Mouse (Mus musculus): ENCODE data around the gene Gli2.

Gli2 gene

DNA sequence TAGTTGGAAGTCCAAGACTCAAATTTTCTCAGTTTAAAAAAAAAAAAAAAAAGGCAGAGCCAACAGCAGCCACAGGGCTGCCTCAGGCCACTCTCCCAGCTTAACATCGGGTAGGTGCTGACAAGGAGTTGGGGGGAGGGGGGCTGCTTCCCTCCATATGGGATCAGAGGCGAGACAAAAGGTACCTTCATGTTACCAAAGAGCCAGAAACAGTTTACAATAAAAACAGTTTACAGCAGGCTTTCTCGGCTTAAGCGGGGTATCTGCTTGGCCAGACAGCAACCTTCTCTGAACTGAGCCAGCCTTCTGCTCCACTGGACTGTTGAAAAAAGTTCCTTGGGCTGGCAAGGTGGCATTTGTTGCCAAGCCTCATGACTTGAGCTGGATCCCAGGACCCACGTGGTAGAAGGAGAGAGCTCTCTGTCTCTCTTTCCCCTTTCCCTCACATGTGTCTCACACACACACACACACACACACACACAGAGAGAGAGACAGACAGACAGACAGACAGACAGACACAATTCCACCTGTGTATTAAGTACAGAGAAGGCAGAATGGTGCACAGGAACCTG lies 113.1 kb downstream of the Gli2 start:
- DNase-seq: no peak

DNA sequence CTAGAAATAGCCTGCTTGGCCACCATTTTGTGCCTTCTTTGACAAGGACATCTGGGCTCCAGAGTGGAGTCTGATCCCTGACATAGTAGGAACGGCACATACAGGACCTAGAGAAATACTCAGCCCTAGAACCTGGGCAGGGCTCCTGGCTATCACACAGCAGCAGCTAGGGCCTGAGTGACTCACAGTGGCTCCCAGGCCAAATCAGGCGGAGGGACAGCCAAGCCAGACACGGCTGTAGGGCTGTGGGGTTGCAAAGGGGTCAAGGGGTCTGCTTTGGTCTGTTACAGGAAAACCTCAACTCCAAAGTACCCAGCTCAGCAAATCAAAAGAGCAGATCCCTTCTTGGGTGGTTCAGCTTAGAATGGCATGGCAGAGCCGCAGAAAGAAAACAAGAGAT lies 115.2 kb downstream of the Gli2 start:
- DNase-seq: no peak

DNA sequence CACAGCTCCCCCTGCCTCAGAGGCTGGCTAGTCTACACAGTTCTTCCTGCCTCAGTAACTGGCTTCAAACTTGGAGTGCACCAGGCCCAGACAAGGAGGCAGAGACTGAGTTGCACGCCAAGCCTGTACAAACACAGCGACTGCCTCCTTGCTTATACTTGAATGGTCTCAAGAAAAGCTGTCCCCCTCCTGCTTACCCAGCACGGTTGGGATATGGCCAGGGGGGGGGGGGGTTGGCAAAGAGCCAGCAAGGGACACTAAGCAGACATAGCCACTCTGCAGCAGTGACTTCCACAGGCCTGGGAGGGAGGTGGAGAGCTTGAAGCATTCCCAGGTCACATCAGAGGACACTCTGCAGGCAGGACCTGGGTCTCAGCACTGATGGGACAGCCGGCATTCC lies 117.3 kb downstream of the Gli2 start:
- no peak for DNase-seq

DNA sequence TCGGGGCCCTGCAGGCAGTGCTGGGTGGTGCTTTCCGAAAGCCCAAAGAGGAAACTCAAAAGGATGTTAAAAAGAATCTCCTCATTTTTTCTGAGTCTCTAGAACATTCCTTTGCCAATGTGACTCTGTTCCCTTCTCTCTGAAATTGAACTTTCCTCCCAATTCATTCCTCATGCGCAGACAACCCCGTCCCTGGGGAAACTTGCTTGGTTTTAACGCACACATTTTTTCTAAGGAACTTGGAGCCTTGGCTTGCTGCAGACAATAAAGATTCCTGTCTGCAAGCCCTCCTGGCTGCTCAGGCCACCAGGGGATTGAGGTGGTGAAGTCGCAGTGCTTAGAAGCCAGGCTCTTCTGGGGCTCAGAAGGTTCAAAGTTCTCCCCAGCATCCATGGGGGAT lies 117.9 kb downstream of the Gli2 start:
- no peak for DNase-seq

DNA sequence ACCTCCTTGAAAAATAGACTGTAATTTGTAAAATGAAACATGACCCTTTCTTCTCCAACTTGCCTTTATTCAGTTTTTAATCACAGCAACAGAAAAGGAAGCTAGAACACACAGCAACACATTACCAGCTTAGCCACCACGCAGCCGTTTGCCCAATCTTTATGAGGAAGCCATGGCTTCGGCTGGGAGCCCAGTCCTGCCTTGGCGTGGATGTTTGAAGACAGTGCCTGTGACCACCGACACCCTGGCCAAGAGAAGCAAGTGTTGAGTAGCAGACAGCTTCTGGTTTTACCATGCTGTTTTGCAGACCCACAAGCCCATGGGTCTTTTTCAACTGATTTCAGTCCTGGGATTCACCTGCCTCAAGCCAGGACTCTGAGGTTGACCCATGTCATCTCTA lies 121.3 kb downstream of the Gli2 start:
- no peak for DNase-seq

DNA sequence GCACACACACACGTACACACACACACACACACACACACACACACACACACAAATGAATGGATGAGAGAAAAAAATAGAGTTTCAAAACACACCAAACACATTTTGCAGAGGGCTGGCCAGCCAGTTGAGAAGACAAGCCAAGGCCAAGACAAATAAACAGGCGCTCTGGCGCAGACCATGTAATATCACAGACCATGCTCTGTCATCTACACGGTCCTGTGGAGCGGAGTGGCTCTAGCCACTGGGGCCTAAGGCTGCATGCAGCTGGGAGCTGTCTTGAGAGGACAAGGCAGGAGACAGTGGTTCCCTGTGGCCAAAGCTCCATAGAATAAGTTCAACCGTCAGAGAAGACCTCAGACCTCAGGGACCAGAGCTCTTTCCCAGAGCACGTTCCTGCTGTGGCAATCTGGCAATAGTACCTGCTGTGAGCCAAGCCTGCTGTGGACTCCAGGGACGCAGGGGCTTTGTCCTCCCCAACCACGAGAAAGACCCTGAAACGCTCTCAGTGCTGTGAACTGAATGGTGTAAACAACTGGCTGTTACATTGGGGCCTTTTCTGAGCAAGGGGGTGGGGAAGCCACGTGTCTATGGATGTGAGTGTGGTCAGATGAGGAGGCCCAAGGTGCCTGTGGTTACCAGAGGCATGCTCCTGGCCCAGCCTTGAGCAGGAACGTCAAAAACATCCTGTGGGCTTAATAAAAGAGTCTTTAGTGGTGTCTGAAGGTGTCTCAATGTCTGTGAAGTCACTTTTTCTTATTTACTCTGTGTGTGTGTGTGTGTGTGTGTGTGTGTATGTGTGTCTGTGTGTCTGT lies 125.7 kb downstream of the Gli2 start:
- DNase-seq: peak; percentile 35

DNA sequence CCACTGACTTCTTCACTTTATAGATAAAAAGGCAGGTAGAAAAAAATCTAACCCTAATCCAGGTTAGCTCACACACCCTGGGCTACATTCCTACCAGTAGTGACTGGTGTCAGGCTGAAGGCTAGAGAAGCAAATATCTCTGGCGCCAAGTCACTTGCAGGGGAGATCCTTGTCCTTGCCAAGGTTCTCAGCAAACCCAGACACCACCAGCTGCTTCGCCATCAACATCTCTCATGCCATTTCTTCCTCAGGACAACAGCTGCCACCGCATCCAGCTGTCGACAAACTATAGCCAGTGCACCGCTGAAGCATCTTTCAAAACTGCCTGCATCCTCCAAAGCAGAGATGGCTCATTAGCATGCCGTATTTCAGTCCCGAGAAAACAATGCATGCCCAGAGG lies 126.9 kb downstream of the Gli2 start:
- DNase-seq: no peak

DNA sequence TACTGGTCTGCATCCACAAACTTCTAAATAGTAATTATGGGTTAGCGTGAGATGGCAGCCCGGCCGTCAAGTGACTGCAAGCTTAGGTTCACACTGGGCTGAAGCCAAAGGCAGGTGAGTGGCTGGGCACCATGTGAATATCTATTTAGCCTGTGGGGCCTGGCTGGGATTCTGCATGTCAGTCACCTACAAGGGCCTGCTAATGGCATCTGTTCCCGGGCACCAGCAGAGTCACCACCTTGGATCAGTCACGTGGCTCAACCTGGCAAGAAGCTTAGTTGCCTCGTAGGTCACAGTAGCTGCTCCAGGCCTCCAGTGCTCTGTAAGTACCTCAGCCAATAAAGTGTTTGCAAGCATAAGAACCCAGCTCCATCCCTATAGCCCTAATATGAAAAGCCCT lies 131.2 kb downstream of the Gli2 start:
- DNase-seq: no peak

DNA sequence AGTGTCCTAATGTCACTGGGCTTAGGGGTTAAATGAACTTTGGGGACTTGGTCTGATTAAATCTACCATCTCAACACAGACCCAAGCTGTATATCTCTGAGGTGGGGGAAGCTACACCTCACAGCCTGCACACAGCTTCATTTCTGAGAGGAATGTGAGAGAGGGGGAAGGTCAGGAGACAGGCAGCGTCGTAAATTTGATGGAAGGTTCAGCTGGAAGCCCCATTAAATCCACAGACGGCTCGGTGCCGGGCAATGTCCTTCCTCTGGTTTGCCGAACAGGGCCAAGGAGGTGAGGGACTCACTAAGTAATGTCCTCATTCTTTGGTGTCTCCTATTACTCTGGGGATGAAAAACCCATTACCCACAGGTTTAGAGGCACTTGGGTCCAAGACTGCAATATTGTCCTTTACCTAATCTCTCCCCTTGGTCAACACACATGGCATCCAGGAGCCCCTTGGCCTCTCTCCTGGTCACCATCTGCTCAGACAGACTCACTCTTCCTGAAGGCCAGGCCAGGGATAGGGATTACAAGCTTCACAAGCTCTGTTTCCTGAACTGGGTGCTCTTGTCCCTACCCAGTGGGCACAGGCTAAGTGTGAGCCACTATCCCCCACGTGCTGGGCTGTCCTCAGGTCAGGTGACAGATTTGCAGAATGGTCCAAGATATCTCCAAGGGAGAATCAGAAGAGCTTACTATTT lies 135.7 kb downstream of the Gli2 start:
- no peak for DNase-seq

DNA sequence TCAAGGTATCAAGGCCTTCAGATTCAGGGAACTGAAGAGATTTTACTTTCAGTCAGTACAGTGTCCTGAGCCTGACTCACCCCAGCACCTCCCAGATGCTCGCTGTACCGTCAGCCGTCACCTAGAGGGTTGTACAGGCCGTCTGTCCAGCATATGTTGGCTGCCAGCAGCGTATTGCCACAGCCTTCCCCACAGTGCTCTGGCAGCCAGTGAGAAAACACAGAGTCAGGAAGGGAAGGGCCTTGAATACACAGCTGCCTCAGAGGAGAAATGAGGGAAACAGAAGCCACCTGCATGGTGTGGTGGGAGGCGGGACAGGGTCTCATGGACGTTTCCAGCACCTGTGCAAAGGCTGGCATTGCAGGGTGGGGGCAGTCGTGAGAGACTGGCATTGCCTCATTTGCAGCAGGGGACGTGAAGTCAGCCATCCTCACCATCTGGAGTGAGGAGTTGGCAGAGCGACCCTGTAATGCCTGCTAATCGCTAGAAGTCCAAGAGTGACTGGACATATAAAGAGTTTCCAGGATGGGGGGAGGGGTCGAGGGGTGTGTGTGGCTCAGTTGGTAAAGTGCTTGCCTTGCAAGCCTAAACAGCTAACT lies 136.8 kb downstream of the Gli2 start:
- peak; percentile 30 for DNase-seq

DNA sequence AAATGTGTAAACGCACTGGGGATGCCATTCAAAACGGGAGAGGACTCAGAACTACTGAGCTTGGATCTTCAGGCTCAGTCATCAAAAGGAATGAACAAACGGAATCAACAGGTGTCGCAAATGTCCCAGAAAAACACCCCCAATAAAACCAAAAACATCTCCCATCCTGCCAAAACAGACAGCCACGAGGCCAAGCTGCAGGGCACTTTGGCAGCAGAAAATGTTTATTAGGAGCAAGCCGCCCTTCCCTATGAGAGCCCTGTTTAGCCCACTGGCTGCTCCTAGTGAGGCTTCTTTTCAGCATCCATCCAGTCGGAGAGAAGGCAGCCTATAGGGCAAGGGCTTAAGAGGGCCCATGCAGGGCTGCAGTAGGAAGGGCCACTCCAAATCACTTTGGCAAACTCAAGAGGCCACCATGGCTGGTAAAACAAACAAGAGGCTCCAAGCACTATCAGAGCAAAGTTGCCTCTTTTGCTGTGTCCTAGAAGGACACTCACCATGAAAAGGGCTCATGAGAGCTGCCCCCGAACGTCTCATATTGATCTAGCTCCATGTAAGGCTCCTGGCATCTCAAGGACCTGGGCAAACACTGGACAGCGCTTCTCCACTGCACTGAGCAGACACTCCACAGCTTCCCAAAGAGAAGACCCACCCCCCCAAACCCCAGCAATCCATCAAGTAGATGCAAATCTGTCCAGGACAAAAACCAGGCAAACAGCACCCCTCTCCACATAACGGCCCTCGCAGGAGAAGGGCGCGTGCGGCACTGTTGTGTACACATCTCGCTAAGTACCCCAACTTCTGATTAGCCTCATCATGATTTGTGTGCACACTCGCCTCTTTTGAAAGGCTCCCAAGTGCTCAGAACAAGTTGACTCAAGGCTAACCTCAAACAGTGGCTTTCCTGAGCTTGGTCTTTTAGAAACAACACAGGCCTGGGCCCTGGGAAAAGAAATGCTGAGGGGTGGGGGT lies 139.7 kb downstream of the Gli2 start:
- DNase-seq: peak; percentile 81

DNA sequence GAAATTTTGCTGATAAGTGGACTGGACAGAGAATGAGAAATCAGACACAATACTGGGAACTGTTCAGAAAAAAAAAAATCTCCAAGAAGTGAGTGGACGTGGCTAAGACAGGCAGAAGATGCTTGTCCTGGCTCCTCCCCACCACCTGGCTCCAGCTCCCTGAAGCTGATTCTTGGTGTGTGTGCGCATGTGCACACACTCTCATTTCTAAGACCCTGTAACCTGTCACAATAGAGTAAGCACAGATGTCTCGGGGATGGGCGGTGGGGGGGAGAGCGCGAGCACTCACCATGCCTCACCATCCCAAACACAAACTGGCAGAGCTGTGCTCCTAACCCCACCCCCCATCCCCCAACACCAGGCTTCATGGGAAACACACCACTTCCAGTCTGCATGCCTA lies 140.5 kb downstream of the Gli2 start:
- DNase-seq: no peak

DNA sequence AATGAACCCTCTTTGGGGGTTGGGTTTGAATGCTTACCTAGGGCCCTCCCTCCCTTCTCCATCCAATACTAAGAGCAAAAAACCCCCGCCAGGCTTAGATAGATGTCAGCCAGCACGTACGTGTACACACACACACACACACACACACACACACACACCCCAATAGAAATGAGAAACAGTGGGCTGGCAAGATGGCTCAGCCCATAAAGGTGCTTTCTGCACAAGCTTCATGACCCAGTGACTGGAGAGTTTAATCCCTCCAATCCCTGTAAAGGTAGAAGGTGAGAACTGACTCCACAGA lies 142.0 kb downstream of the Gli2 start:
- DNase-seq: no peak

DNA sequence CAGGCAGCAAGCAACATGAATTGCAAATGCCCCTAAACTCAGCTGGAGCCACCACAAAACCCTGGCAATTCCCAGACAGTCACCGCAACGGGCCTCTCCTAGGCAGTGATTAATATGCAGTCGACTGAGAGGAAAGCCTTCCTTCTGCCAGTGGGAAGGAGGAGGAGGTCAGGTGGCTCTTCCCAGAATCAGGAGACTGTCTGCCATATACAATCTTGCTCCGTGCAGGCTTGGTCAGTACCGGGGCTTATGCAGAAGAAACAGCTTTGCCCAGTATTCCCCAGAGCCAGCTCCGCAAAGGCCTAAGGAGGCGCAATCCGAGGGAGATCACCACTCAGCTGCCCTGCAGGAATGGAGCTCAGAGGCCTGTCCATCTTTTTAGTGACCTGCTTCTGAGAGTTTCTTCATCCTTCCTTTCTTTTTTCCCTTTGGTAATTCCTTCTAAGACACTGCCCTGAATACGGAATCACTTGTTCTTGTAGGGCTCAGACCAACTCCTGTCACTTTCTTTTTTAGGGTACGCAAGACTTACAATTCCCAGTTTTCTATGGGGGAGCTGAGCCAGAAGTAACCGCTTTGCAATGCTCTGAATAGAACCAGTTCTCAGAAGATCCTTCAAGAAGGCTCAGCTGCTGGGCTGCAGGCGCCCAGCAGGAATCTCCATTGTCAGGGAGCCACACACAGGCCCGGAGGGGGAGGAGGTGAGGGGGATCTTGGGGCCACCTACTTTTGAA lies 142.6 kb downstream of the Gli2 start:
- DNase-seq: no peak

DNA sequence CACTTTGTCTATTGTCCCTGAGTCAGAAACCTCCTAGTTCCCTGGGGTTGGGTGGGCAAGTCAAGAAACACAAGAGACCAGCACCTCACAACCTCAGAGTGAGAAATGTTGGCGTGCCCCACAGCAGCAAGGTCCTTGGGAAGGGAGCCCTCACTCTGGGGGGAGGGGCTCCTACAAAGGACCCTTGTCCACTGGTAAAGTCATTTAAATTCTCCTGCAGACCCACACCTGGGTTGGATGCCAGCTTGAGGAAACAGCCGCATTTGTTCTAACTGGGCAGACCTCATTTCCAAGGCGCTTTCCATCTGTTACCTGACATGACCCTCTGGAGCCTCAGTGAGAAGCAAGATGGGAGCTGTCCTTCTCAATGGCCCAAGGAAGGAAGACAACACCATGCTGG lies 144.4 kb downstream of the Gli2 start:
- DNase-seq: no peak

DNA sequence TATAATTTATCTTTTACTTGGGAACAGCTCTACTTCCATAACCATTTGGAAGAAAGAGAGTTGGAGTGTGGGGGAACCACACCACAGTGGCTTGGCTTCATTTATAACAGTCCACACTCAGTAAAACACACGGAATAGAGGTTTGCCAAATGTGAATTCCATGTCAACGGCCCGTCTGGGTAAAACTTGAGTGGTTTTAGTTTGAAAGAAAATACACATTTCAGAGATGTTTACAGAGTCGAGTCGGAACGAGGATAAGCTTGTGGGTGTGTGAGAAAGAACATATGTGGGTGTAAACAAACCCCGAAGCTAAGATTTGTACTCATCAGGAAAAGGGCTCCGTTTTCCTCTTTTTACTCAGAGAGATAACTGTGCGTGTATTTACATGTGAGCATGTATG lies 145.8 kb downstream of the Gli2 start:
- DNase-seq: no peak

DNA sequence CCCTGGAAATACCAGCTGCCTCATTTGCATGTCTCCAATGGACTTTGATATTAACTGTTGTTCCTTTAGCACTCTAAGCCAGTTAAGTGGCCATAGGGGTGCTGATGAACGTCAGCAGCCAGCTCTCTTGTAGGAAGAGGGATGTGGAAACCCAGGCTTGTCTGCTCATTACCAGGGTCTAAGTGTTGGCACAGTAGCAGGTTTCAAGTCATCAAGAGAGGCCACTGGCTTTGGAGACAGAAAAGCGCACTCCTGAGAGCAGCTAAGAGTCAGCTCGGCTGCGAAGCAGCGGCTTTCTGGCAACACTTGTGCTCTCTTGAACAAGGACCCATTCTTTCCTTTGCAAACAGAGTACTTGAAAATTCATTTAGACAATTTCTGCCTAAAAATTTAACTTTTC lies 148.1 kb downstream of the Gli2 start:
- peak; percentile 52 for DNase-seq

DNA sequence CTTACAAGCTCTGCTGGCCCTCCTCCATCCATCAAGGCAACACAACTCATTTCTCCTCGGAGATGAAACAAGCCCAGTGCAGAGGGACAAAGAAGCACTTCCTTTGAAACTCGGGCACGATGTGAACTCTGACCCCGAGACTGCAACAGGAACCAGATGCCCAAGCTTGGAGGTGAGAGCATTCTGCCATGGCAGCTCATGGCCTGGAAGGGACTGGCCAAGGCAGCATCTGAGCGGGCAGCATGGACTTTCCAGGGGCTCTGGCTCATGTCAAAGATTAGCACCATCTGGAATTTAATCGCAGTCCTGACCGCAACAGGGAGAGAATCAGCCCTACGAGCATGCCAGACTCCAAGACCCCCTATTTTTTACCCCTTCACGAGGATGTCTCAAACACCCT lies 148.5 kb downstream of the Gli2 start:
- DNase-seq: no peak

DNA sequence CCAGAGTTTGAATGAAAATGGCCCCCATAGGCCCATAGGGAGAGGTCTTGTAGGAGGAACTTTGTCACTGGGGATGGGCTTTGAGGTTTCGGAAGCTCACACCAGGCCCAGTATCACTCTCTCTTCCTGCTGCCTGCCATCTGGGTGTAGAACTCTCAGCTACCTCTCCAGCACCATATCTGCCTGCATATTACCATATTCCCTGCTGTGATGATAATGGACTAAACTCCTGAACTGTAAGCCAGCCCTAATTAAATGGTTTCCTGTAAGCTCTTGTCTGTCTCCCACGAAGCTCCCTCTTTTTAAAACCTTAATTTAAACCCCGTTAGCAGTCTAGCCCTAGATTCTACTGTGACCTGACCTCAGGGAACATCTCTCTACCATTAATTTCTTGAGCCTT lies 149.0 kb downstream of the Gli2 start:
- no peak for DNase-seq

DNA sequence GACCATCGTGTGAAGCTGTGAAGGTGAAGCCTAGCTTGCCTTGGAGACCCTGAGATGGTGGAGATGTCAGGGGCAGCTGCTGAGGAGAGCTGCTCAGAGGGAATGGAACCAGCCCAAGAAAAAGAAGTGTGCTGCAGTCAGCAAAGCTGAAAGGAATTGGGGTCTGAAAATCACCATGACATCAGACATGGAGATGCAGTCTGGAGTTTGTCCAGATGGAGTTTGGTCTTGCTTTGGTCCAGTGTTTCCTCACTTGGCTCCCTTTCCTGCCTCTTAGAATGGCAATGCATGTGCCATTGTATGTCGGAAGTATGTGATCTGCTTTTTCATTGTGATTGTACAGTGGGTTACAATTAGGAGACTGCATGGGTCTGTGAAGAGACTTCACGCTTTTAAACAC lies 149.7 kb downstream of the Gli2 start:
- no peak for DNase-seq

DNA sequence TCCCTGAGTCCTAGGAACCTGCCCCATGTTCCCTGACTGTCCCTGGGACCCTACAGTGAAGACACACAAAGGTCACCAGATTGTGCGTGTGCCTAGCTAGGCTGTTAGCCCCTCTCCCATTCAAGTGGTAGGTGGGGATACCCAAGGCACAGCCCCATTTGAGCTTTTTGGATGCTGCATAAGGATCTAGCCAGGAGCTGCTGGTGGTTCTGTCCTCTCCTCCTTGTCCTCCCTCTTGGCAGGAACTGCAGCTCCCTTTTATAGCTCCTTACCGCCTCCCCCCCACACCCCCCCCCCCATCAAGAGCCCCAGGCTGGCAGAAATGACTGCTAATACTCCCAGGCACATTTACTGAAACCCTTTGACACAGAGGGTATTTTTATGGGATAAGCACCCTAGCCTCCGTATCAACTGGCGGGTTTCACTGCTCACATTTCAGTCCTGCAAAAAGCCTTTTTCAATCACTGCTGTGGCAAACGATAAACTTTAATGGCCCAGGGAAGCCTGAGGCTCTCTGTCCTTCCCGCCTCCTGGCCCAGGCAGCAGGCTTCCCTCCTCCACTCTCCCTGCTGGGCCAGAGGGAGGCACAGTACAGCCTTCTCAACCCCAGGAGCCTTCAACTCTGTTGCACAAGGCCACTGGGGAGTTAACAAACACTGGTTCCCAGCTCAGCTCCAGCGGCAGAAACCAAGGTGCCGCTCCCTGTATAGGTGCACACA lies 151.4 kb downstream of the Gli2 start:
- DNase-seq: no peak

DNA sequence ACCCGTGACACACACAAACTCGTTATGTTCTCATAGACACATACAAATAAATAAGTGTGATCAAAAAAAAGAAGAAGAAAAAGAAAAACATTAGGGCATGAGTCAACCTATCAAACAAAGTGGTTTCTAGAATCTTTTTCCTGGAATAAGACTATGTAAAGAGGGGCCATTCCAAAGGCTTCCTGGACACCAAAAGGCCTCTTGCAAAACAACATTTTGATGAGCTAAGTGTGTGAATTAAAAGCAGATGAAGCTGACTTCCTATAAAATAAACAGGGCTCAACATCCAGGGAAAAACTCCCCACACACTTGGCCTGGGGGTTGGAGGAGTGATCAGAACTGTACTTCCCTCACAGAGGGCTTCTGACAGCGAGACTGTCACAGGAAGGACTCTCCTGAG lies 155.1 kb downstream of the Gli2 start:
- DNase-seq: no peak

All from lung, postnatal 36 days (tissue).